Mouse (Mus musculus): Measurements from ENCODE around the gene AC131692.1.

GRCm38 (mm10) chr19:6139701-6140100, 45.5 kb downstream of the AC131692.1 start:
- TF ChIP-seq CTCF (IDR thresholded peaks at IDR 0.05; ENCODE audit: low read depth) = no peak
- TF ChIP-seq EP300 (optimal IDR thresholded peaks at IDR 0.05) = no peak
